Comparison of ENCODE assay signal across 28 mouse cellular contexts in the genomic region with DNA sequence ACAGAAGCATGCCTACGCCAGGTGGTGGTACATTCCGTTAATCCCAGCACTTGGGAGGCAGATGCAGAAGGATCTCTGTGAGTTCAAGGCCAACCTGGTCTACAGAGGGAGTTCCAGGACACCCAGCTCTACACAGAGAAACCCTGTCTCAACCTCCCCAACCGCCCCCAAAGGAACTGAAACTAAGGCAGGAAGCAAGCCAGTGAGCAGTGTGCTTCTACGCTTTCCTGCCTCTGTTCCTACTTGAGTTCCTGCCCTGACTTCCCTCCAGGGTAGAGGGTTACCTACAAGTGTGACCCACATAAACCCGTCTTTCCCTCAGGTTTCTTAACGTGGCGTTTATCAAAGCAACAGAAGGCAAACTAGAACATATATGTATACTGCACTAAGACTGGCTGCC. TPM values are rescaled to one million over a fixed set of nuclear protein-coding genes. Genes with fewer than 3 reads are reported as not detected.
DNase-seq lines count a peak whose midpoint lies in the region; ATAC-seq and TF ChIP-seq lines count a peak whose summit lies in the region.
"Had no signal": no experiment of that assay in that cellular context is flagged by ENCODE, and none has a peak within 500 bp of the region (broad histone marks: within the 10 kb centered on the region; RNA-seq: fewer than 3 reads in every experiment).

No protein-coding gene starts in this region.

- H3K27me3 ChIP-seq in heart, embryonic 12.5 days (replicated peaks) = no peaks in the 10 kb centered on the region
- H3K27me3 ChIP-seq in spleen, adult 2 months (ENCODE audit: control insufficient read depth, insufficient read depth, low read length) = no peaks in the 10 kb centered on the region
- H3K27me3 ChIP-seq: heart, embryonic 13.5 days; midbrain, embryonic 12.5 days had no signal

- no peak overlapping the region for H3K4me3 ChIP-seq in heart, embryonic 12.5 days
- H3K4me3 ChIP-seq in macrophage (ENCODE audit: inconsistent target) = no peak overlapping the region
- H3K4me3 ChIP-seq in spleen, adult 2 months (ENCODE audit: extremely low read depth, insufficient read depth, insufficient read length) = no peak overlapping the region
- H3K4me3 ChIP-seq in gastrocnemius, adult 2 months = no peak overlapping the region
- H3K4me3 ChIP-seq: heart, embryonic 13.5 days; left cerebral cortex, adult 2 months; limb, embryonic 10.5 days; midbrain, embryonic 12.5 days had no signal

- no peak overlapping the region for H3K27ac ChIP-seq in heart, embryonic 12.5 days (ENCODE audit: poor library complexity, severe bottlenecking)
- H3K27ac ChIP-seq in macrophage = peak overlapping the region; percentile 42
- H3K27ac ChIP-seq in spleen, adult 2 months (ENCODE audit: insufficient read depth, low read length) = no peak overlapping the region
- H3K27ac ChIP-seq in gastrocnemius, adult 2 months = no peak overlapping the region
- H3K27ac ChIP-seq: heart, embryonic 13.5 days; kidney, postnatal 0 days; left cerebral cortex, adult 2 months; limb, embryonic 10.5 days; midbrain, embryonic 12.5 days; stomach, postnatal 0 days had no signal

- 82% methylated on average over 7 of the region's 7 CpGs for WGBS in heart, embryonic 12.5 days
- 30% methylated on average over 7 of the region's 7 CpGs for WGBS in macrophage (ENCODE audit: missing documents)
- WGBS in spleen, adult 2 months = 36% methylated on average over 7 of the region's 7 CpGs

- no peak for TF ChIP-seq CTCF in spleen, adult 2 months (IDR thresholded peaks at IDR 0.05; ENCODE audit: extremely low read depth, insufficient read depth, insufficient read length, insufficient replicate concordance)
- no peak for TF ChIP-seq CTCF in gastrocnemius, adult 2 months (IDR thresholded peaks at IDR 0.05)

- H3K4me2 ChIP-seq in heart, embryonic 12.5 days = no peak overlapping the region
- H3K4me2 ChIP-seq: heart, embryonic 13.5 days; midbrain, embryonic 12.5 days had no signal

- 0 out of 2 replicates have a peak, but pooled peaks cover 11% of the 10 kb centered on the region for H3K9me3 ChIP-seq in heart, embryonic 12.5 days (replicated peaks)
- H3K9me3 ChIP-seq: heart, embryonic 13.5 days; limb, embryonic 10.5 days; midbrain, embryonic 12.5 days had no signal

- TF ChIP-seq POLR2A in spleen, adult 2 months (IDR thresholded peaks at IDR 0.05; ENCODE audit: low read depth, low read length) = no peak

- no peak overlapping the region for H3K9ac ChIP-seq in heart, embryonic 12.5 days
- H3K9ac ChIP-seq: heart, embryonic 13.5 days; midbrain, embryonic 12.5 days had no signal

- no peaks in the 10 kb centered on the region for H3K79me2 ChIP-seq in macrophage (ENCODE audit: inconsistent target)

- DNase-seq in heart, adult 11 months = peak; percentile 91
- DNase-seq in A20 (ENCODE audit: low read depth, low spot score) = peak; percentile 73
- DNase-seq in spleen, adult 2 months (ENCODE audit: low read depth in 1 of 2, low spot score in 2 of 2) = peak; percentile 28 to 60
- DNase-seq in kidney, adult 18-20 months = no peak
- no peak for DNase-seq in gastrocnemius, adult 2 months
- DNase-seq: adrenal gland, adult 2 months; cerebellum, adult 2 months; cerebellum, postnatal 36 days; gastrocnemius, postnatal 10 days; heart, postnatal 14 days; kidney, adult 2 months; layer of hippocampus, adult 9-11 months; right cerebral cortex, postnatal 25 days had no signal

- no peaks in the 10 kb centered on the region for H3K36me3 ChIP-seq in heart, embryonic 12.5 days
- H3K36me3 ChIP-seq in macrophage (ENCODE audit: inconsistent target) = no peaks in the 10 kb centered on the region
- no peaks in the 10 kb centered on the region for H3K36me3 ChIP-seq in spleen, adult 2 months (ENCODE audit: control insufficient read depth, insufficient read depth, low read length)
- H3K36me3 ChIP-seq: heart, embryonic 13.5 days; limb, embryonic 10.5 days; midbrain, embryonic 12.5 days had no signal

- no peak for ATAC-seq in heart, embryonic 12.5 days (ENCODE audit: insufficient number of reproducible peaks, low FRiP score)
- ATAC-seq: CD4-positive, CD25-positive, alpha-beta regulatory T cell, adult 4 months; forebrain, embryonic 14.5 days; lung, postnatal 0 days had no signal

- intact Hi-C loops in gastrocnemius, adult 2 months (cut with DNase I) = no loop called here

- peaks cover 5% of the 10 kb centered on the region for H3K4me1 ChIP-seq in heart, embryonic 12.5 days (replicated peaks)
- peaks cover 2% of the 10 kb centered on the region; the same call in 1 of the 2 replicates for H3K4me1 ChIP-seq in spleen, adult 2 months (ENCODE audit: control insufficient read depth, insufficient read depth, insufficient read length)
- H3K4me1 ChIP-seq: limb, embryonic 10.5 days; midbrain, embryonic 12.5 days had no signal

RNA-seq across cellular contexts. Expression of a gene that starts 31.1 kb away (rescaled TPM):
- 13.5 and 15.0 TPM in 2 replicates for polyA plus RNA-seq in heart, embryonic 12.5 days (2016; fragmentation: Nextera tagmentation; extraction: Ambion mirVana)
- total RNA-seq in macrophage (2018; cell fraction: chromatin; rRNA removed) = 1 to 10 TPM in 2 of 26 experiments, under 1 TPM in 6, not detected in 18; 0.59 to 1.1 (median 0.81) TPM
- total RNA-seq in macrophage (2018; cell fraction: cytosol; rRNA removed) = 1 to 10 TPM; 2.7 to 9.2 (median 5.1) TPM
- total RNA-seq in macrophage (2018; cell fraction: nucleus; rRNA removed) = 1 to 10 TPM in 25 of 26 experiments, not detected in 1; 1.0 to 5.4 (median 2.7) TPM
- 3.4 to 8.7 TPM (median 5.9 TPM) in 3 replicates for polyA plus RNA-seq in macrophage (2018)
- 6.2 and 6.7 TPM in 2 replicates for polyA plus RNA-seq in spleen, adult 2 months (2012; rRNA removed)
- 1 to 10 TPM; 3.7 to 6.3 TPM for total RNA-seq in gastrocnemius, adult 2 months (2021)
- total RNA-seq: ES-E14; liver, adult 2 months had no signal
- polyA plus RNA-seq: CD4-positive, CD25-positive, alpha-beta regulatory T cell, adult 4 months; forebrain, embryonic 14.5 days; hindbrain, embryonic 11.5 days; limb, embryonic 10.5 days; liver, adult 2 months; midbrain, embryonic 12.5 days; neural tube, embryonic 11.5 days had no signal

RNA-seq across cellular contexts. Expression of a gene that starts 41.7 kb away (rescaled TPM):
- polyA plus RNA-seq in heart, embryonic 12.5 days (2016; fragmentation: Nextera tagmentation; extraction: Ambion mirVana) = 87.0 and 95.2 TPM in 2 replicates
- 1,000 to 10,000 TPM in 1 of 26 experiments, 100 to 1,000 TPM in 25; 167 to 1,242 (median 625) TPM for total RNA-seq in macrophage (2018; cell fraction: chromatin; rRNA removed)
- over 10,000 TPM in 25 of 26 experiments, 1,000 to 10,000 TPM in 1; 9,978 to 23,163 (median 15,255) TPM for total RNA-seq in macrophage (2018; cell fraction: cytosol; rRNA removed)
- over 10,000 TPM in 2 of 26 experiments, 1,000 to 10,000 TPM in 24; 1,420 to 12,393 (median 7,308) TPM for total RNA-seq in macrophage (2018; cell fraction: nucleus; rRNA removed)
- 16,156 to 35,026 TPM (median 20,022 TPM) in 3 replicates for polyA plus RNA-seq in macrophage (2018)
- 672 and 749 TPM in 2 replicates for polyA plus RNA-seq in spleen, adult 2 months (2012; rRNA removed)
- total RNA-seq in gastrocnemius, adult 2 months (2021) = 10 to 100 TPM; 30.6 to 45.9 TPM

RNA-seq across cellular contexts. Expression of a gene that starts 56.0 kb away (rescaled TPM):
- polyA plus RNA-seq in heart, embryonic 12.5 days (2016; fragmentation: Nextera tagmentation; extraction: Ambion mirVana) = 120 TPM in 2 replicates
- total RNA-seq in macrophage (2018; cell fraction: chromatin; rRNA removed) = 100 to 1,000 TPM; 115 to 389 (median 207) TPM
- total RNA-seq in macrophage (2018; cell fraction: cytosol; rRNA removed) = 10 to 100 TPM; 32.6 to 49.6 (median 39.0) TPM
- 100 to 1,000 TPM in 21 of 26 experiments, 10 to 100 TPM in 5; 86.0 to 223 (median 129) TPM for total RNA-seq in macrophage (2018; cell fraction: nucleus; rRNA removed)
- polyA plus RNA-seq in macrophage (2018) = 34.3 to 45.3 TPM (median 41.5 TPM) in 3 replicates
- polyA plus RNA-seq in spleen, adult 2 months (2012; rRNA removed) = 51.9 and 79.8 TPM in 2 replicates
- total RNA-seq in gastrocnemius, adult 2 months (2021) = 10 to 100 TPM; 21.8 to 26.0 TPM

Comparison
In these comparisons a context has a peak if more than half of its experiments do, and no peak if none do; other contexts are left out.
1. DNase-seq: peak in heart, adult 11 months (single experiment), A20 (single experiment) and spleen, adult 2 months (2 of 2); none in kidney, adult 18-20 months (single experiment) and gastrocnemius, adult 2 months (single experiment).
2. RNA of a gene that starts 41.7 kb away (polyA plus RNA-seq): 16,156 to 35,026 TPM in macrophage; 672 to 749 TPM in spleen, adult 2 months and 87.0 to 95.2 TPM in heart, embryonic 12.5 days; every median in the first group is over 10 times any median in the second.